Mouse (Mus musculus) MEL (cell line): ENCODE data around the gene Iqcf5. TPM values are rescaled to one million over a fixed set of nuclear protein-coding genes. Genes with fewer than 3 reads are reported as not detected.

Experiments used
- DNase-seq: peaks from one replicate; pipeline ENCODE4 v3.0.0; 2011; ENCODE audit warnings: low read depth, low spot score
- H3K27ac ChIP-seq: 2 replicates; pipeline ENCODE4 v1.5.1; 2012; ENCODE audit warnings: low read depth, mild to moderate bottlenecking, control low read depth, low read length, moderate library complexity; ENCODE audit not compliant: control insufficient read depth
- H3K27me3 ChIP-seq, 2 experiments: fragments of 150-350 bp in 1 of 2; sonication (generic) in 1 of 2; 2 replicates each; pipeline ENCODE4 v1.6.1; 2012; ENCODE audit warnings: low read length in 2 of 2, mild to moderate bottlenecking in 2 of 2, improper control_type of control experiment in 1 of 2, moderate library complexity in 1 of 2; ENCODE audit not compliant: insufficient read depth in 2 of 2, control insufficient read depth in 1 of 2
- H3K36me3 ChIP-seq, 2 experiments: 2 replicates each; pipeline ENCODE4 v1.6.1; 2012 to 2014; ENCODE audit warnings: low read length in 2 of 2, improper control_type of control experiment in 1 of 2, inconsistent platforms in 1 of 2, mild to moderate bottlenecking in 1 of 2; ENCODE audit not compliant: insufficient read depth in 2 of 2, control insufficient read depth in 1 of 2
- H3K4me1 ChIP-seq, 2 experiments: fragments of 150-350 bp in 1 of 2; sonication (generic) in 1 of 2; 2 replicates each; pipeline ENCODE4 v1.6.1; 2012; ENCODE audit warnings: low read length in 2 of 2, improper control_type of control experiment in 1 of 2, mild to moderate bottlenecking in 1 of 2; ENCODE audit not compliant: insufficient read depth in 2 of 2, control insufficient read depth in 1 of 2
- H3K4me3 ChIP-seq, 2 experiments: fragments of 150-350 bp in 1 of 2; sonication (generic) in 1 of 2; 2 replicates each; pipeline ENCODE4 v1.5.1; 2012; ENCODE audit warnings: low read depth in 2 of 2, low read length in 2 of 2, mild to moderate bottlenecking in 2 of 2, moderate library complexity in 2 of 2, control low read depth in 1 of 2, improper control_type of control experiment in 1 of 2; ENCODE audit not compliant: control insufficient read depth in 1 of 2, insufficient read depth in 1 of 2
- H3K79me2 ChIP-seq: 2 replicates; pipeline ENCODE4 v1.6.1; 2012; ENCODE audit warnings: mild to moderate bottlenecking, low read length, moderate library complexity; ENCODE audit not compliant: control insufficient read depth, poor library complexity, insufficient read depth
- H3K9ac ChIP-seq: 2 replicates; pipeline ENCODE4 v1.6.1; 2012; ENCODE audit warnings: low read depth, mild to moderate bottlenecking, control low read depth, low read length, moderate library complexity; ENCODE audit not compliant: control insufficient read depth, poor library complexity, severe bottlenecking
- H3K9me3 ChIP-seq: fragments of 150-350 bp; sonication (generic); replicated peaks from 2 replicates; pipeline ENCODE4 v1.6.1; 2012; ENCODE audit warnings: mild to moderate bottlenecking, low read length, improper control_type of control experiment, moderate library complexity; ENCODE audit not compliant: insufficient read depth
- CHD2 ChIP-seq: IDR thresholded peaks from 2 replicates; pipeline ENCODE4 v1.6.1; 2011; ENCODE audit warnings: low read length, improper control_type of control experiment
- EP300 ChIP-seq, 2 experiments: IDR thresholded peaks; 2 replicates each; pipeline ENCODE4 v1.6.1; 2011; ENCODE audit warnings: improper control_type of control experiment in 2 of 2, low read length in 2 of 2, low read depth in 1 of 2, mild to moderate bottlenecking in 1 of 2
- GABPA ChIP-seq: IDR thresholded peaks from 2 replicates; pipeline ENCODE4 v1.6.1; 2012; ENCODE audit warnings: low read depth, mild to moderate bottlenecking, inconsistent platforms, low read length, improper control_type of control experiment, moderate library complexity
- JUND ChIP-seq: IDR thresholded peaks from 2 replicates; pipeline ENCODE4 v1.6.1; 2011; ENCODE audit warnings: low read depth, mild to moderate bottlenecking, improper control_type of control experiment, low read length
- KAT2A ChIP-seq: conservative IDR thresholded peaks from 2 replicates; pipeline ENCODE4 v1.6.1; 2012; ENCODE audit warnings: low read depth, low read length, improper control_type of control experiment, inconsistent platforms
- MAFK ChIP-seq: IDR thresholded peaks from 2 replicates; pipeline ENCODE4 v1.6.1; 2011; ENCODE audit warnings: low read depth, mild to moderate bottlenecking, low read length, improper control_type of control experiment, borderline replicate concordance
- MAX ChIP-seq: IDR thresholded peaks from 2 replicates; pipeline ENCODE4 v1.6.1; 2011; ENCODE audit warnings: low read length, improper control_type of control experiment
- MAZ ChIP-seq: IDR thresholded peaks from 2 replicates; pipeline ENCODE4 v1.6.1; 2012; ENCODE audit warnings: low read depth, mild to moderate bottlenecking, inconsistent platforms, low read length, improper control_type of control experiment
- NELFE ChIP-seq: IDR thresholded peaks from 2 replicates; pipeline ENCODE4 v1.6.1; 2011; ENCODE audit warnings: low read depth, low read length, improper control_type of control experiment
- POLR2A ChIP-seq, 2 experiments: IDR thresholded peaks; 2 replicates each; pipeline ENCODE4 v1.6.1; 2011 to 2012; ENCODE audit warnings: low read length in 2 of 2, mild to moderate bottlenecking in 2 of 2, control low read depth in 1 of 2, improper control_type of control experiment in 1 of 2, low read depth in 1 of 2, moderate library complexity in 1 of 2; ENCODE audit not compliant: control insufficient read depth in 1 of 2, insufficient read depth in 1 of 2, poor library complexity in 1 of 2
- POLR2AphosphoS2 ChIP-seq: IDR thresholded peaks from 2 replicates; pipeline ENCODE4 v1.6.1; 2011; ENCODE audit warnings: low read length, improper control_type of control experiment
- RAD21 ChIP-seq: IDR thresholded peaks from 2 replicates; pipeline ENCODE4 v1.6.1; 2011; ENCODE audit warnings: mild to moderate bottlenecking, low read depth, low read length, improper control_type of control experiment
- TAL1 ChIP-seq: IDR thresholded peaks from 2 replicates; pipeline ENCODE4 v1.6.1; 2012; ENCODE audit warnings: mild to moderate bottlenecking, inconsistent platforms, low read length, moderate library complexity, mixed read lengths
- UBTF ChIP-seq: IDR thresholded peaks from 2 replicates; pipeline ENCODE4 v1.6.1; 2012; ENCODE audit warnings: low read depth, mild to moderate bottlenecking, inconsistent platforms, low read length, improper control_type of control experiment, moderate library complexity, borderline replicate concordance; ENCODE audit not compliant: insufficient read depth
- USF1 ChIP-seq: IDR thresholded peaks from 2 replicates; pipeline ENCODE4 v1.6.1; 2014; ENCODE audit warnings: low read depth, mild to moderate bottlenecking, inconsistent platforms, low read length, improper control_type of control experiment, moderate library complexity
- USF2 ChIP-seq, 2 experiments: IDR thresholded peaks; 2 replicates each; pipeline ENCODE4 v1.6.1; 2011 to 2012; ENCODE audit warnings: improper control_type of control experiment in 2 of 2, low read length in 2 of 2, borderline replicate concordance in 1 of 2, inconsistent platforms in 1 of 2, low read depth in 1 of 2, mild to moderate bottlenecking in 1 of 2; ENCODE audit not compliant: insufficient read depth in 1 of 2
- ZKSCAN1 ChIP-seq: IDR thresholded peaks from 2 replicates; pipeline ENCODE4 v1.6.1; 2012; ENCODE audit warnings: low read depth, mild to moderate bottlenecking, inconsistent platforms, low read length, improper control_type of control experiment, moderate library complexity
- polyA plus RNA-seq, 2 experiments: library from polyadenylated mRNA; stranded (reverse) in 1 of 2; unstranded in 1 of 2; fragments of >175 nt in 1 of 2; fragments of >200 nt in 1 of 2; gene quantifications; 2 replicates each; pipeline versions ENCODE4 v1.2.1 to v1.2.4; 2012; ENCODE audit warnings: low replicate concordance in 2 of 2, low read depth in 1 of 2; ENCODE audit not compliant: insufficient read length in 2 of 2, insufficient read depth in 1 of 2, missing spikeins in 1 of 2
- total RNA-seq: library from RNA; depleted of rRNA; stranded (reverse); fragments of 300-350 nt; gene quantifications from 2 replicates; pipeline ENCODE4 v1.2.3, GENCODE M21; 2012

The Iqcf5 gene
- total and polyA plus RNA-seq, 3 experiments, result 0.81 to 1.5 TPM; not detected in 1

GRCm38 (mm10) chr9:106473081-106473752, 41.2 kb upstream of the Iqcf5 start:
- Histone ChIP-seq H3K27me3 (no peaks in the 10 kb centered on the region), H3K4me3 (no peak overlapping the region), H3K9me3 (no peaks in the 10 kb centered on the region), H3K4me1 (peaks cover 0 to 14% of the 10 kb centered on the region in 2 experiments; a peak in 3 of 4 replicates), H3K27ac (no peak overlapping the region), H3K9ac (no peak overlapping the region), H3K36me3 (peaks cover 0 to 2% of the 10 kb centered on the region in 2 experiments; a peak in 2 of 4 replicates), H3K79me2 (peaks cover 11% of the 10 kb centered on the region)
- no peak for DNase-seq
- TF ChIP-seq USF1 (no peak), ZKSCAN1 (no peak), EP300 (IDR thresholded peaks at IDR 0.05; ENCODE audit: low read depth in 1 of 2, low read length in 2 of 2) (no peak), MAFK (no peak), MAZ (no peak), KAT2A (no peak), POLR2AphosphoS2 (no peak), RAD21 (no peak), USF2 (IDR thresholded peaks at IDR 0.05; ENCODE audit: borderline replicate concordance in 1 of 2, insufficient read depth in 1 of 2, low read depth in 1 of 2, low read length in 2 of 2) (no peak), GABPA (no peak), MAX (no peak), JUND (no peak), POLR2A (IDR thresholded peaks at IDR 0.05; ENCODE audit: control insufficient read depth in 1 of 2, insufficient read depth in 1 of 2, low read depth in 1 of 2, low read length in 2 of 2, poor library complexity in 1 of 2) (no peak), CHD2 (no peak), TAL1 (no peak), UBTF (no peak)

- TF ChIP-seq JUND (no peak), NELFE (no peak), MAFK (no peak), MAZ (no peak), USF1 (no peak)
- Histone ChIP-seq H3K27ac (no peak overlapping the region), H3K4me3 (no peak overlapping the region), H3K27me3 (no peaks in the 10 kb centered on the region), H3K79me2 (peaks cover 15% of the 10 kb centered on the region), H3K9me3 (no peaks in the 10 kb centered on the region), H3K9ac (no peak overlapping the region), H3K36me3 (peaks cover 0 to 3% of the 10 kb centered on the region in 2 experiments; a peak in 3 of 4 replicates), H3K4me1 (peaks cover 0 to 15% of the 10 kb centered on the region in 2 experiments; a peak in 3 of 4 replicates)
- DNase-seq, result no peak
Observed at GRCm38 (mm10) chr9:106473753-106474105, 40.6 kb upstream of the Iqcf5 start.
